ENCODE assay signal across 19 mouse cellular contexts in the genomic region with DNA sequence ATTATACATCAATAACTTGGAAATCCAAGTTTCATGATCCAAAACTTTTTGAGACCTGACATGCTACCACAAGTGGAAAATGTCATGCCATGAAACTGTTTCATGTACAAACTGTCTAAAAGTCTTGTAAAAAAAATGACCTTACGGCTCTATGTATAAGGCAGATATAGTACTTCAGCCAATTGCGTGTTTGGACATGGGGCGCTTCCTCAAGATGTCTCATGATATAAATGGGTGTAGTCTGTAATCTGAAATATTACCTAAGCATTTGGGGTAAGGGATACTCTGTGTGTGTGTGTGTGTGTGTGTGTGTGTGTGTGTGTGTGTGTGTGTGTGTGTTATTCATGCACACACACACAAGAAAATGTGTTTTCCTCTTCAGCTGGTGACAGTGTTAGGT.
"Had no signal": no experiment of that assay in that cellular context is flagged by ENCODE, and none has a peak within 500 bp of the region (broad histone marks: within the 10 kb centered on the region; RNA-seq: fewer than 3 reads in every experiment).

No protein-coding gene starts in this region.

- H3K9ac ChIP-seq: intestine, embryonic 15.5 days; kidney, embryonic 15.5 days; limb, embryonic 12.5 days; limb, embryonic 15.5 days; midbrain, embryonic 12.5 days; midbrain, embryonic 15.5 days had no signal

- H3K36me3 ChIP-seq: intestine, embryonic 15.5 days; kidney, embryonic 15.5 days; limb, embryonic 12.5 days; limb, embryonic 15.5 days; midbrain, embryonic 12.5 days; midbrain, embryonic 15.5 days had no signal

- ATAC-seq: intestine, embryonic 15.5 days; midbrain, embryonic 15.5 days had no signal

- H3K4me2 ChIP-seq: intestine, embryonic 15.5 days; kidney, embryonic 15.5 days; limb, embryonic 12.5 days; limb, embryonic 15.5 days; midbrain, embryonic 12.5 days; midbrain, embryonic 15.5 days had no signal

- H3K27ac ChIP-seq: intestine, embryonic 15.5 days; kidney, embryonic 15.5 days; limb, embryonic 12.5 days; limb, embryonic 15.5 days; midbrain, embryonic 12.5 days; midbrain, embryonic 15.5 days; stomach, postnatal 0 days had no signal

- H3K4me3 ChIP-seq: intestine, embryonic 15.5 days; kidney, embryonic 15.5 days; limb, embryonic 12.5 days; limb, embryonic 15.5 days; midbrain, embryonic 12.5 days; midbrain, embryonic 15.5 days had no signal

- H3K27me3 ChIP-seq: intestine, embryonic 15.5 days; kidney, embryonic 15.5 days; limb, embryonic 12.5 days; limb, embryonic 15.5 days; midbrain, embryonic 12.5 days; midbrain, embryonic 15.5 days had no signal

- DNase-seq: kidney, adult 11 months; kidney, adult 8-10 months; kidney, postnatal 10 days; kidney, postnatal 4 days; left cerebral cortex, postnatal 4 days; lung, adult 2 months; lung, postnatal 14 days; lung, postnatal 4 days; right cerebral cortex, adult 18-20 months; right cerebral cortex, postnatal 14 days; right cerebral cortex, postnatal 4 days; thymus, postnatal 36 days had no signal

- H3K9me3 ChIP-seq: intestine, embryonic 15.5 days; kidney, embryonic 15.5 days; limb, embryonic 12.5 days; limb, embryonic 15.5 days; midbrain, embryonic 12.5 days; midbrain, embryonic 15.5 days had no signal
